ENCODE assay signal across 9 mouse cellular contexts in genomic region chr13:56197031-56197430, GRCm38 (mm10). TPM values are rescaled to one million over a fixed set of nuclear protein-coding genes. Genes with fewer than 3 reads are reported as not detected.
A peak's percentile ranks its signal among the peaks of the same experiment; 100 is the strongest.
DNase-seq lines count a peak whose midpoint lies in the region; ATAC-seq lines count a peak whose summit lies in the region.
"Had no signal": no experiment of that assay in that cellular context is flagged by ENCODE, and none has a peak within 500 bp of the region (broad histone marks: within the 10 kb centered on the region; RNA-seq: fewer than 3 reads in every experiment).

No protein-coding gene starts in this region.

- no peaks in the 10 kb centered on the region for H3K4me1 ChIP-seq in lung, embryonic 16.5 days (replicated peaks; ENCODE audit: control insufficient read depth, insufficient read depth, low read length)
- H3K4me1 ChIP-seq in hindbrain, embryonic 16.5 days (ENCODE audit: control insufficient read depth, insufficient read depth, low read depth, low read length) = no peaks in the 10 kb centered on the region
- peaks cover 9% of the 10 kb centered on the region; the same call in 1 of the 2 replicates for H3K4me1 ChIP-seq in neural tube, embryonic 13.5 days (replicated peaks)

- no peak overlapping the region for H3K4me3 ChIP-seq in lung, embryonic 16.5 days (ENCODE audit: low read length)
- H3K4me3 ChIP-seq in hindbrain, embryonic 16.5 days (ENCODE audit: low read length) = no peak overlapping the region
- no peak overlapping the region for H3K4me3 ChIP-seq in neural tube, embryonic 13.5 days

- no peaks in the 10 kb centered on the region for H3K9me3 ChIP-seq in lung, embryonic 16.5 days (ENCODE audit: control insufficient read depth, low read length)
- H3K9me3 ChIP-seq in hindbrain, embryonic 16.5 days (ENCODE audit: control insufficient read depth, low read length) = no peaks in the 10 kb centered on the region
- H3K9me3 ChIP-seq in neural tube, embryonic 13.5 days = no peaks in the 10 kb centered on the region

- DNase-seq in embryo, embryonic 9.5 days (ENCODE audit: extremely low spot score) = peak; percentile 37
- DNase-seq in embryo, embryonic 10 days (ENCODE audit: low spot score) = no peak
- DNase-seq in lung, adult 18-20 months = no peak
- no peak for DNase-seq in right cerebral cortex, postnatal 25 days

- H3K36me3 ChIP-seq in lung, embryonic 16.5 days (ENCODE audit: control insufficient read depth, insufficient read depth, low read length) = no peaks in the 10 kb centered on the region
- H3K36me3 ChIP-seq in hindbrain, embryonic 16.5 days (ENCODE audit: control insufficient read depth, insufficient read depth, low read length) = no peaks in the 10 kb centered on the region
- no peaks in the 10 kb centered on the region for H3K36me3 ChIP-seq in neural tube, embryonic 13.5 days

- ATAC-seq in lung, embryonic 16.5 days (ENCODE audit: low read depth) = peak; percentile 62; the same call in 1 of the 2 replicates
- ATAC-seq in hindbrain, embryonic 16.5 days = no peak; the same call in 1 of the 2 replicates
- ATAC-seq in neural tube, embryonic 13.5 days (ENCODE audit: low read depth) = peak; percentile 70
- ATAC-seq in activated CD4-positive, CD25-positive, alpha-beta regulatory T cell, adult 4 months = no peak

- WGBS in lung, embryonic 16.5 days = 58% methylated on average over 12 of the region's 12 CpGs
- WGBS in hindbrain, embryonic 16.5 days = 62% methylated on average over 12 of the region's 12 CpGs
- WGBS in neural tube, embryonic 13.5 days = 44% methylated on average over 12 of the region's 12 CpGs

- H3K4me2 ChIP-seq in lung, embryonic 16.5 days (ENCODE audit: low read depth, low read length) = peak overlapping the region; percentile 34
- H3K4me2 ChIP-seq in hindbrain, embryonic 16.5 days (ENCODE audit: low read length) = peak overlapping the region; percentile 6; the same call in 1 of the 2 replicates
- peak overlapping the region; percentile 32 for H3K4me2 ChIP-seq in neural tube, embryonic 13.5 days

- peaks cover 7% of the 10 kb centered on the region; the same call in 1 of the 2 replicates for H3K27me3 ChIP-seq in lung, embryonic 16.5 days (ENCODE audit: control insufficient read depth, insufficient read depth, low read depth, low read length)
- H3K27me3 ChIP-seq in hindbrain, embryonic 16.5 days (replicated peaks; ENCODE audit: control insufficient read depth, insufficient read depth, low read length) = peaks cover 16% of the 10 kb centered on the region; the same call in 1 of the 2 replicates
- H3K27me3 ChIP-seq in neural tube, embryonic 13.5 days = peaks cover 52% of the 10 kb centered on the region

- no peak overlapping the region for H3K9ac ChIP-seq in lung, embryonic 16.5 days (ENCODE audit: low read length)
- H3K9ac ChIP-seq in hindbrain, embryonic 16.5 days (ENCODE audit: low read depth, low read length) = no peak overlapping the region
- peak overlapping the region; percentile 50 for H3K9ac ChIP-seq in neural tube, embryonic 13.5 days

- no peak overlapping the region for H3K27ac ChIP-seq in lung, embryonic 16.5 days (ENCODE audit: low read length)
- H3K27ac ChIP-seq in hindbrain, embryonic 16.5 days (ENCODE audit: low read depth, low read length) = no peak overlapping the region
- H3K27ac ChIP-seq in neural tube, embryonic 13.5 days (replicated peaks) = 0 out of 2 replicates have a peak overlapping the region, but pooled peaks have one; percentile 46

RNA-seq across cellular contexts. Expression of gene Tifab, which starts 18.3 kb away (rescaled TPM):
- polyA plus RNA-seq in lung, embryonic 16.5 days (2015; fragmentation: Nextera tagmentation; extraction: Ambion mirVana) = 4.0 and 4.8 TPM in 2 replicates
- 1.0 and 1.3 TPM in 2 replicates for polyA plus RNA-seq in hindbrain, embryonic 16.5 days (2015; fragmentation: Nextera tagmentation; extraction: Ambion mirVana)
- polyA plus RNA-seq in neural tube, embryonic 13.5 days (2015; fragmentation: Nextera tagmentation; extraction: Ambion mirVana) = 1.5 and 1.6 TPM in 2 replicates
- polyA plus RNA-seq in activated CD4-positive, CD25-positive, alpha-beta regulatory T cell, adult 4 months (2017; shearing (Covaris generic)) = under 1 TPM in 1 of 2 experiments, not detected in 1; 0.28 TPM

RNA-seq across cellular contexts. Expression of gene Neurog1, which starts 54.9 kb away (rescaled TPM):
- polyA plus RNA-seq in lung, embryonic 16.5 days (2015; fragmentation: Nextera tagmentation; extraction: Ambion mirVana) = not detected in 2 replicates
- 0.11 and 1.0 TPM in 2 replicates for polyA plus RNA-seq in hindbrain, embryonic 16.5 days (2015; fragmentation: Nextera tagmentation; extraction: Ambion mirVana)
- polyA plus RNA-seq in neural tube, embryonic 13.5 days (2015; fragmentation: Nextera tagmentation; extraction: Ambion mirVana) = 4.5 and 5.6 TPM in 2 replicates
- not detected for polyA plus RNA-seq in activated CD4-positive, CD25-positive, alpha-beta regulatory T cell, adult 4 months (2017; shearing (Covaris generic))
- polyA plus RNA-seq: large intestine, adult 2 months had no signal

Comparison
In these comparisons a context has a peak if more than half of its experiments do, and no peak if none do; other contexts are left out.
1. ATAC-seq: peak in lung, embryonic 16.5 days (single experiment) and neural tube, embryonic 13.5 days (single experiment); none in hindbrain, embryonic 16.5 days (single experiment) and activated CD4-positive, CD25-positive, alpha-beta regulatory T cell, adult 4 months (single experiment).
2. Peak in every context shown above with its lines, with median percentiles within 50 percentile points of each other: H3K4me2 ChIP-seq.